Mouse (Mus musculus) layer of hippocampus, postnatal 36 days (tissue): ENCODE measurements around the gene Nup153. TPM values are rescaled to one million over a fixed set of nuclear protein-coding genes. Genes with fewer than 3 reads are reported as not detected.

Source experiments
- DNase-seq, 2 experiments: peaks; one replicate each; pipeline ENCODE4 v3.0.0; 2022
- total RNA-seq, 2 experiments: library from RNA; stranded (reverse); gene quantifications; 2 replicates each; pipeline ENCODE4 v1.2.3; 2021

The Nup153 gene
- total RNA-seq: 10 to 100 TPM; 48.8 to 59.2 TPM

DNA sequence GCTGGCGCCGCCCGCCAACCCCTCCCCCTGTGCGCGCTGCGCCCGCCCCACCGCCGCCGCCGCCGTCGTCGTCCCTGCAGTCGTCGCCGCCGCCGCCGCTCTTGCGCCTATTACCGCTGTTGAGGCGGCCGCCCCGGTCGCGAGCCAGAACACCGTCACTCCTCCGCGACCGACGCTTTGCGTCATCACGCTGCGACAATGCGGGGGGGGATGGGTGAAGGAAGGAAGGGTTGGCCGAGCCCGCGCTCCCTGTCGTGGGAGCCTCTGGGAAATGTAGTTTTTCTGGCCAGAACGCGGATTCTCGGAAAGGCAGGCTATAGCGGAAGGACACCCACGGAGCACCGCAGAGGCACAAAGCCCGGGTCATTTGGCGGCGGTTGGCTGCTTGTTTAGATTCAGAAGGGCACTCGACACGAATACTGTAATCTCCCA, at the start of gene Nup153:
TSS of gene Nup153 (minus strand) at position 104 of the 432 bp plus-strand sequence.
- DNase-seq: peak; percentile 100

GRCm38 (mm10) chr13:46777461-46777860, 49.7 kb upstream of the Nup153 start:
- no peak for DNase-seq

- DNase-seq: no peak
These were observed 49.0 kb upstream of the Nup153 start for GRCm38 (mm10) chr13:46776636-46777305.

GRCm38 (mm10) chr13:46774998-46775397, 47.3 kb upstream of the Nup153 start:
- DNase-seq: no peak

DNA sequence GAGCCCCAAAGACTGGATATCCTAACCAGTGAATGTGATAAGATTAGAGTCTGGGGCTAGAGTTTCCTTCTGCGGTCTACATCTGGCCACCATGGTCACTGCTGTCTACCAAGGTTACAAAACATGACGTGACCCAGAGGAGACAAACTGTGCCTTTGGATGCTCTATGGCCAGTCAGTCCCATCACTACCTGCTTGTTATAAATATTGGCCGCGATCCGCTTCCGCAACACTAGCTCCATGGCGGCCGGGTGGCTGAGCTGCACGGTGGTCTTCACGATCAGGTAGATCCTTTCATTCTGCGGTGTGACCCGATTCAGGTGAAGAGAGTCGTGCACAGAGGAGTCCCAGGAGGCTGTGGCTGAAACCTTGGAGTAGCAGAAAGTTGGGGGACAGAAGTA, 44.8 kb upstream of the Nup153 start:
- DNase-seq: no peak

GRCm38 (mm10) chr13:46765361-46765760, 37.6 kb upstream of the Nup153 start:
- no peak for DNase-seq

- no peak for DNase-seq
These were observed 35.5 kb upstream of the Nup153 start for GRCm38 (mm10) chr13:46763210-46763609.

- no peak for DNase-seq
These were observed 33.2 kb upstream of the Nup153 start for GRCm38 (mm10) chr13:46760921-46761320.

GRCm38 (mm10) chr13:46759281-46759809, 31.6 kb upstream of the Nup153 start:
- no peak for DNase-seq

- no peak for DNase-seq
These were observed 30.9 kb upstream of the Nup153 start for GRCm38 (mm10) chr13:46758627-46759026.

GRCm38 (mm10) chr13:46757946-46758345, 30.2 kb upstream of the Nup153 start:
- DNase-seq: no peak

- DNase-seq: no peak
These were observed 25.6 kb upstream of the Nup153 start for GRCm38 (mm10) chr13:46753294-46753693.

GRCm38 (mm10) chr13:46752566-46753229, 25.0 kb upstream of the Nup153 start:
- no peak for DNase-seq

DNA sequence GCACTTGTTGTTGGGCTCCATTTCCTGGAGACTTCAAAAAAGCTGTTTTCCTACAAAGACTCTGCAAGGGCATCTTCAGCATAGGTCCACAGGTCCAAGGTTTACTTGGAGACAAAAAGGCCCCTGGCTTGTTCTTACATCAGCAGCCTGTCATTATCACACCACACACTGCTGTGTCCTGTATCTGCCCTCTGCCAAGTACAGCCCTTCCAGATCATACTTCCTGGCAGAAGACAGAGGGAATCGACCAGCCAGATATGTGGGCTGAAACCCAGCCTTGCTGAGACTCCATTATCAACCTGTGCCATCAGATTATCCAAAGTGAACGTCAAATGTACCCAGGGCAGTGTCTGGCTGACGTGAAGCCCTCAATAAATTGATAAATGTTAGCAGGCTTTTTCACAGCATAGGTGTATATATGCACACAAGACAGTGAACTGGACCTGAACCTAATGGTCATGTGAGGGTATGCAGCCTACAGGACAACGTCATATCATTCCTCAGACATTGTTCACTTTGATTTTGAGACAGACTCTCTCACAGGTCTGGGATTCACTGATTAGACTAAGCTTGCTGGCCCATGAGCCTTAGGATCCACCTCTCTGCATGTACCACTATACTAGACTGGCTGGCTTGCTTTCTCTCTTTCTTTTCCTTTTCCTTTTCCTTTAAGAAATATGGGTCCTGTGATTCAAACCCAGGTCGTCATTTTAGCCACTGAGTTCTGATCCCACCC, 20.6 kb upstream of the Nup153 start:
- no peak for DNase-seq

- DNase-seq: no peak
These were observed 16.1 kb upstream of the Nup153 start for GRCm38 (mm10) chr13:46743821-46744220.

DNA sequence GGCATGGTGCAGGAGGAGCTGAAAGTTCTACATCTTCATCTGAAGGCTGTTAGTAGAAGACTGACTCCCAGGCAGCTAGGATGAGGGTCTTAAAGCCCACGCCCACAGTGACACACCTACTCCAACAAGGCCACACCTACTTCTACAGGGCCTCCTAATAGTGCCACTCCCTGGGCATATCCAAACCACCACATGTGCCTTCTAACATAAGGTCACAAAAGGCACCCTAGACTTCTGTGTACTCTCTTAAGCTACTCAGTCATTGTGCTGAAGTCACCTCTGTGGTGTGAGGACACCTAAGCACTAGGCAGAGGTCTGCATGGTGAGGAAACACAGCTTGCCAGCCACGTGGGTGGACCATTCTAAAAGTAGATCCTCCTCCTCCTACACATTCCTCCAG, 14.6 kb upstream of the Nup153 start:
- DNase-seq: no peak

- DNase-seq: no peak
These were observed 11.7 kb upstream of the Nup153 start for GRCm38 (mm10) chr13:46739426-46739825.

GRCm38 (mm10) chr13:46737482-46737881, 9.7 kb upstream of the Nup153 start:
- DNase-seq: no peak

GRCm38 (mm10) chr13:46736479-46736865, 8.7 kb upstream of the Nup153 start:
- no peak for DNase-seq

DNA sequence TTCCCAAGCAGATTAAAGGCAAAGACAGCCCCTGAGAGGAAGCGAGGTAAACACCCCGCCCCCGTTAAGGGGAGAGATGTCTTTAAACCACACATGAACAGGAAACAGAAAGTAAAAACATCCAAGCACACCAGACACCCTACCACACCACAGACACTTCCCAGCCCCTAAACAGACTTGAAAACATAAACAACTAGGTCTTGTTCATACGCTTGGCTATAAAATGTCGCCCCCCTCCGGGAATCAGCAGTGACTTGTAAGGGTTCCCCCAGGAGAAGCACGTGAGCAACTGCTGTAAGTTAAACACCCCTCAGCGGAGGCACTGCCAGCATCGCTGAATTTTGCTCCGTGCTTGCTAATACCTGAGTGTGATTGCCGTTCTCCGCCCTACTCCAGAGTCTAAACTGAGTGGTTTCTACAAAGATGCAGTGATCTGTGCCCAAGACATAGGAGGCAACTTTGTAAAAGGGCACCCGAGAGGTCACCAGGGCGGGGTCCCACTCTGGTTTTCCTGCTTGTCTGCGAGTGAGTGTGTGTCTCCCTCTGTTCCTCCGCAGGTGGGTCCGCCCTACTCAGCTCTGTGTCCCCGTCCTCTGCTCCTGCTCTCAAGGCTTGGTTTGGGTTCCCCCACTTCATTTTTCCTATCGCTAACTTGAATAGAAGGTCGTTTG, 8.2 kb upstream of the Nup153 start:
- peak; percentile 14 to 19 for DNase-seq

DNA sequence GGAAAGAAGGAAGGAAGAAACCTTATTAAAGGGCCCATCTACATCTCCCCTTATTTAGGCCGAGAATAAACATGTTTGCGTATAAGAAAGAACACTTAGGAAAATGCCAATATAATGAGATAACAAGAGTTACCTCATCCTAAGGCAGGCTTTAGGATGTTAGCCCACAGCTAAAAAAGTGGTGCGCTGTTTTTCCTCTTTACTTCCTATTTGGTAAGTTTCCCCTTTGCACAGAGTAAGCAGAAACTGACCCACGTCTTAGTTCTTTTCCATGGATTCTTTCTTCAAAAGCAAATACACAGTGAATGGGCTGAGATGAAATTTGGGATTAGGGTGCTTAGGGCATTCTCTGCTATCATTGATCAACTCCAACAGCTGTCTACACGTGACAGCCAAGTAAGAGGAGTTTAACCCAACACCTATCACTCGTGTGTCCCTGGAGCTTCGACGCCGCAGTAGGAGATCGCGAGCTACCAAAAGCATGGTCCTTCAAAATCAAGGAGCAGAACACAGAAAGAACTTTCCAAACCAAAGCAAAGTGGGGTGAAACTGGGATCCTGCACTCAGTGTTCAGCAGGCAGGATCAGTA, 7.6 kb upstream of the Nup153 start:
- no peak for DNase-seq

GRCm38 (mm10) chr13:46729998-46730397, 2.3 kb upstream of the Nup153 start:
- no peak for DNase-seq
